Mouse (Mus musculus): ENCODE data around the gene Pmp22.

DNA sequence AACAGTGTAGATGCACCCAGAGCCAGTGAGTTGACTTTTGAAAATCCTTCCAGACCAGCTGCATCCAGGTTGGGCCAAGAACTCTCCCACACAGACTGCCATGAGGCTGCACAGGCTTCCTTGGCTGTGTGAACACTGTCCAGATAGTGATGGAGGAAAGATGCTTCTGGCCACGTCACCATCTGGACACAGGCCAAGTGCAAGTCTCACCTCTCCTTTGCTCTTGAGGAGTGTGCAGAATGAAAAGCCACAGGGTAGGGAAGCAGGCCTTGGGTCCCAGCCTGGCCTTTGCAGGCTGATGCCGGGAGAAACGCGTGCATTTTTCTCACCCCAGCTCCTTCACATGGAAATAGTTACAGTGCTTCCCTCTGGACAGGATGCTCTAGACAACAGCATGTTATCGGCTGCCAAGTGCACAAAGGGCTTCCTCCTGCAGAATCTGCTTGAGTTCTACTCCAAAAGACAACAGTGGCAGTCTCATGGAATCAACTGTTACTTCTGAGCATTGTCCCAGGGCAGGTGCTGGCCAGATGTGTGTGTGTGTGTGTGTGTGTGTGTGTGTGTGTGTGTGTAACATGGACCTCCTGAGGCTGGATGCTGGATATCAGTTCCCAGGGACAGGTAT lies 2.8 kb upstream of the Pmp22 start:
- TF ChIP-seq CTCF (IDR thresholded peaks at IDR 0.05; ENCODE audit: control insufficient read depth, insufficient read depth, low read length) (no peak), POLR2A (IDR thresholded peaks at IDR 0.05; ENCODE audit: borderline replicate concordance, control insufficient read depth, low read depth, low read length) (no peak)

Data from bone marrow, adult 2 months (tissue).